Comparison of ENCODE assay signal across 29 mouse cellular contexts in the genomic region with DNA sequence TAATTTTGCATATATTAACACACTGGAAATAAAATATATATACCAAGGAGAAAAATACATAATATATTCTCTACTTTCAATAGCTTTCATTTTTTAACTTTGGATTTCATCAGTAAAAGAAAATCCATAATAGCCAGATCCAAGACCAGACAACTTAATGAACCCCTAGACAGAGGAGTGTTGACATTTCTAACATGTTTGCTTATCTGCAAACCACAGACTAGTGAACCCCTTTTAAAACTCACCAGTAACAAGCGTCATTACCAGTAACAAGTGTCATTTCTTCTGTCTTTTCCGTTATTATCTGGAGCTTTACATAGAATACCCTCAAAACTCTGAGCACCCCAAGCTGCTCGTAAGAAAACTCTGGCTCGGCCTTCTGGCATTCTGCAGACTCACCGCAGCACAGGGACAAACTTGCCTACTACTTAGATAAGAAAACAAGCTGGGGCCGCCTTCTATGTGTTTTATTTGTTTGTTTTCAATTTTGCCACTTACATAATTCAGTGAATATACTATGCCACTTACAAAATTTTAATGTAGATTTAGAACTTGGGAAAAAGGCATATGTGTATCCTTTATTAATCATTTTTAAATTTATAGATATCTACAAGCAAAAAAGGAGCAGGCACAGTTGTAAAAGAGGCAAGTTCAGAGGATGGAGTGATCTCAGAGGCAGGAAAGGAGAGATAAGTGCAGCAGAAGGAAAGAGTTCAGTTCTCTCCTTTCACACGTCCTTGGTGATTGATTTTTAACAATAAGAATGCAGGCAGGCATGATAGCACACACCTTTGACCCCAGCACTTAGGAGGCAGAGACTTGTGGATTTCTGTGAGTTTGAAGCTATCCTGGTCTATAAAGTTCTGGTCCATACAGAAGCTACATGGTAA. TPM values are rescaled to one million over a fixed set of nuclear protein-coding genes. Genes with fewer than 3 reads are reported as not detected.
DNase-seq lines count a peak whose midpoint lies in the region; ATAC-seq lines count a peak whose summit lies in the region.
"Had no signal": no experiment of that assay in that cellular context is flagged by ENCODE, and none has a peak within 500 bp of the region (broad histone marks: within the 10 kb centered on the region; RNA-seq: fewer than 3 reads in every experiment).

No protein-coding gene starts in this region.

- no peaks in the 10 kb centered on the region for H3K9me3 ChIP-seq in heart, embryonic 12.5 days (replicated peaks)
- H3K9me3 ChIP-seq in liver, embryonic 13.5 days (replicated peaks), result no peaks in the 10 kb centered on the region
- H3K9me3 ChIP-seq: embryonic facial prominence, embryonic 13.5 days; limb, embryonic 15.5 days; midbrain, embryonic 12.5 days had no signal

- no peaks in the 10 kb centered on the region for H3K4me1 ChIP-seq in heart, embryonic 12.5 days (replicated peaks)
- H3K4me1 ChIP-seq in liver, embryonic 13.5 days (replicated peaks), result peaks cover 15% of the 10 kb centered on the region
- H3K4me1 ChIP-seq: embryonic facial prominence, embryonic 13.5 days; limb, embryonic 15.5 days; midbrain, embryonic 12.5 days had no signal

- no peaks in the 10 kb centered on the region for H3K36me3 ChIP-seq in heart, embryonic 12.5 days
- H3K36me3 ChIP-seq in liver, embryonic 13.5 days, result peaks cover 2% of the 10 kb centered on the region; the same call in 1 of the 2 replicates

- H3K4me3 ChIP-seq in heart, embryonic 12.5 days, result no peak overlapping the region
- H3K4me3 ChIP-seq in liver, embryonic 13.5 days (replicated peaks), result peak overlapping the region; percentile 38
- H3K4me3 ChIP-seq: embryonic facial prominence, embryonic 13.5 days; left cerebral cortex, adult 2 months; limb, embryonic 15.5 days; midbrain, embryonic 12.5 days had no signal

- no peak for DNase-seq in heart, postnatal 14 days
- peak; percentile 39 for DNase-seq in liver, embryonic 13.5 days
- no peak for DNase-seq in thymus, postnatal 14 days
- DNase-seq in yolk sac, embryonic 10.5 days (ENCODE audit: low spot score), result no peak
- no peak for DNase-seq in neural tube, embryonic 10.5 days (ENCODE audit: extremely low spot score, low spot score)
- DNase-seq: adrenal gland, postnatal 36 days; cerebellum, adult 8-10 months; cerebellum, postnatal 36 days; embryo, embryonic 11 days; forebrain, postnatal 0 days; gastrocnemius, postnatal 14 days; heart, adult 11 months; heart, postnatal 10 days; kidney, adult 18-20 months; left cerebral cortex, postnatal 4 days; spleen, adult 18-20 months; thymus, postnatal 25 days had no signal

- peak; percentile 72; the same call in 1 of the 2 replicates for ATAC-seq in heart, embryonic 12.5 days (ENCODE audit: insufficient number of reproducible peaks, low FRiP score)
- ATAC-seq in erythroblast, adult 5-6 weeks (replicated peaks; ENCODE audit: low FRiP score, poor library complexity, severe bottlenecking), result peak; percentile 91
- peak; percentile 94 for ATAC-seq in liver, embryonic 13.5 days (ENCODE audit: low read depth)
- ATAC-seq in megakaryocyte-erythroid progenitor cell, adult 5-6 weeks (replicated peaks; ENCODE audit: low FRiP score, low TSS enrichment, poor library complexity, severe bottlenecking), result peak; percentile 86
- ATAC-seq: forebrain, postnatal 0 days; hindbrain, postnatal 0 days had no signal

- H3K9ac ChIP-seq in heart, embryonic 12.5 days, result no peak overlapping the region
- peak overlapping the region; percentile 59 for H3K9ac ChIP-seq in liver, embryonic 13.5 days
- H3K9ac ChIP-seq: embryonic facial prominence, embryonic 13.5 days; forebrain, postnatal 0 days; limb, embryonic 15.5 days; midbrain, embryonic 12.5 days had no signal

- no peak overlapping the region for H3K27ac ChIP-seq in heart, embryonic 12.5 days (ENCODE audit: poor library complexity, severe bottlenecking)
- H3K27ac ChIP-seq in liver, embryonic 13.5 days, result peak overlapping the region; percentile 94
- H3K27ac ChIP-seq: embryonic facial prominence, embryonic 13.5 days; hindbrain, postnatal 0 days; kidney, postnatal 0 days; left cerebral cortex, adult 2 months; limb, embryonic 15.5 days; macrophage; midbrain, embryonic 12.5 days had no signal

- H3K4me2 ChIP-seq in heart, embryonic 12.5 days, result no peak overlapping the region
- peak overlapping the region; percentile 49 for H3K4me2 ChIP-seq in liver, embryonic 13.5 days
- H3K4me2 ChIP-seq: embryonic facial prominence, embryonic 13.5 days; heart, embryonic 11.5 days; limb, embryonic 15.5 days; midbrain, embryonic 12.5 days had no signal

- intact Hi-C loops in heart, postnatal 14 days (cut with DNase I), result no loop called here

- WGBS in heart, embryonic 12.5 days, result 35% methylated on average over 7 of the region's 7 CpGs
- 19% methylated on average over 7 of the region's 7 CpGs for WGBS in liver, embryonic 13.5 days (ENCODE audit: insufficient replicate concordance)

- no peaks in the 10 kb centered on the region for H3K27me3 ChIP-seq in heart, embryonic 12.5 days (replicated peaks)
- no peaks in the 10 kb centered on the region for H3K27me3 ChIP-seq in liver, embryonic 13.5 days
- H3K27me3 ChIP-seq: embryonic facial prominence, embryonic 13.5 days; limb, embryonic 15.5 days; midbrain, embryonic 12.5 days had no signal

RNA-seq across cellular contexts. Expression of gene Bbs7, which starts 7.1 kb away (rescaled TPM):
- polyA plus RNA-seq in heart, embryonic 12.5 days (2016; fragmentation: Nextera tagmentation; extraction: Ambion mirVana), result 11.8 and 12.0 TPM in 2 replicates
- 1 to 10 TPM; 5.3 to 7.2 TPM for total RNA-seq in heart, postnatal 14 days (2021)
- 1.3 and 3.3 TPM in 2 replicates for total RNA-seq in erythroblast, adult 5-6 weeks (2015; ENCODE audit: low replicate concordance)
- 2.6 and 4.2 TPM in 2 replicates for total RNA-seq in erythroblast, adult 5-6 weeks (2017; ENCODE audit: low replicate concordance)
- polyA plus RNA-seq in liver, embryonic 13.5 days (2015; fragmentation: Nextera tagmentation; extraction: Ambion mirVana), result 9.0 and 9.7 TPM in 2 replicates
- 2.4 and 3.4 TPM in 2 replicates for total RNA-seq in megakaryocyte-erythroid progenitor cell, adult 5-6 weeks (2014; fragmentation: Nextera tagmentation)
- total RNA-seq in megakaryocyte-erythroid progenitor cell, adult 5-6 weeks (2017), result 3.7 and 4.7 TPM in 2 replicates

RNA-seq across cellular contexts. Expression of gene Ccna2, which starts 34.2 kb away (rescaled TPM):
- polyA plus RNA-seq in heart, embryonic 12.5 days (2016; fragmentation: Nextera tagmentation; extraction: Ambion mirVana), result 194 and 199 TPM in 2 replicates
- 10 to 100 TPM in 1 of 2 experiments, 1 to 10 TPM in 1; 7.7 to 13.6 TPM for total RNA-seq in heart, postnatal 14 days (2021)
- total RNA-seq in erythroblast, adult 5-6 weeks (2015; ENCODE audit: low replicate concordance), result 116 and 159 TPM in 2 replicates
- 147 and 151 TPM in 2 replicates for total RNA-seq in erythroblast, adult 5-6 weeks (2017; ENCODE audit: low replicate concordance)
- polyA plus RNA-seq in liver, embryonic 13.5 days (2015; fragmentation: Nextera tagmentation; extraction: Ambion mirVana), result 240 and 308 TPM in 2 replicates
- total RNA-seq in megakaryocyte-erythroid progenitor cell, adult 5-6 weeks (2014; fragmentation: Nextera tagmentation), result 167 and 202 TPM in 2 replicates
- 173 and 226 TPM in 2 replicates for total RNA-seq in megakaryocyte-erythroid progenitor cell, adult 5-6 weeks (2017)
- total RNA-seq: neutrophil, adult 5-6 weeks had no signal

RNA-seq across cellular contexts. Expression of gene Exosc9, which starts 53.7 kb away (rescaled TPM):
- 45.0 and 49.5 TPM in 2 replicates for polyA plus RNA-seq in heart, embryonic 12.5 days (2016; fragmentation: Nextera tagmentation; extraction: Ambion mirVana)
- total RNA-seq in heart, postnatal 14 days (2021), result 10 to 100 TPM; 19.6 to 21.5 TPM
- total RNA-seq in erythroblast, adult 5-6 weeks (2015; ENCODE audit: low replicate concordance), result 8.3 and 29.0 TPM in 2 replicates
- 22.2 and 41.8 TPM in 2 replicates for total RNA-seq in erythroblast, adult 5-6 weeks (2017; ENCODE audit: low replicate concordance)
- 56.8 and 57.3 TPM in 2 replicates for polyA plus RNA-seq in liver, embryonic 13.5 days (2015; fragmentation: Nextera tagmentation; extraction: Ambion mirVana)
- 57.8 and 68.1 TPM in 2 replicates for total RNA-seq in megakaryocyte-erythroid progenitor cell, adult 5-6 weeks (2014; fragmentation: Nextera tagmentation)
- total RNA-seq in megakaryocyte-erythroid progenitor cell, adult 5-6 weeks (2017), result 117 and 135 TPM in 2 replicates

Comparison
In these comparisons a context has a peak if more than half of its experiments do, and no peak if none do; other contexts are left out.
1. RNA of gene Ccna2, which starts 34.2 kb away (total RNA-seq): 167 to 226 TPM in megakaryocyte-erythroid progenitor cell, adult 5-6 weeks and 116 to 159 TPM in erythroblast, adult 5-6 weeks; 7.7 to 13.6 TPM in heart, postnatal 14 days; every median in the first group is over 4 times any median in the second.
2. Peak in every context shown above with its lines, with median percentiles within 50 percentile points of each other: ATAC-seq.